Comparison of ENCODE assay signal across 38 mouse cellular contexts in the genomic region with DNA sequence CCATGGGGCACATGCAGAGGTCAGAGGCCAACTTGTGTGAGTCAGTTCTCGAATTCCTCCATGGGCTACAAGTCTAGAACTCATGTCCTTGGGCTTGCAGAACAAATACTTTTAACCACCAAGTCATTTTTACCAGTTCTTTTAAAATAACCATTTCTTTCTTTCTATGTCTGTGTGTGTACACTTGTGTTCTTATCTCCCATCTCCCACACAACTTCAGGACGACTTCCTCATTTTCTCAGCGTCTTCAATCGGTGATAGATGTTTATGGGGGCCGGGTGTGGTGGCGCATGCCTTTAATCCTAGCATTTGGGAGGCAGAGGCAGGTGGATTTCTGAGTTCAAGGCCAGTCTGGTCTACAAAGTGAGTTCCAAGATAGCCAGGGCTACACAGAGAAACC. TPM values are rescaled to one million over a fixed set of nuclear protein-coding genes. Genes with fewer than 3 reads are reported as not detected.
"Had no signal": no experiment of that assay in that cellular context is flagged by ENCODE, and none has a peak within 500 bp of the region (broad histone marks: within the 10 kb centered on the region; RNA-seq: fewer than 3 reads in every experiment).

No protein-coding gene starts in this region.

- H3K36me3 ChIP-seq: heart, embryonic 10.5 days; heart, embryonic 12.5 days; hindbrain, embryonic 13.5 days; hindbrain, embryonic 15.5 days; kidney, embryonic 15.5 days; limb, embryonic 13.5 days; limb, embryonic 15.5 days; liver, embryonic 12.5 days had no signal

- H3K27ac ChIP-seq: gastrocnemius, adult 2 months; heart, embryonic 10.5 days; hindbrain, embryonic 13.5 days; hindbrain, embryonic 15.5 days; hindbrain, postnatal 0 days; kidney, embryonic 15.5 days; kidney, postnatal 0 days; limb, embryonic 13.5 days; limb, embryonic 15.5 days; liver, embryonic 12.5 days had no signal

- H3K9ac ChIP-seq: heart, embryonic 12.5 days; hindbrain, embryonic 13.5 days; hindbrain, embryonic 15.5 days; kidney, embryonic 15.5 days; limb, embryonic 13.5 days; limb, embryonic 15.5 days; liver, embryonic 12.5 days had no signal

- H3K4me1 ChIP-seq: heart, embryonic 12.5 days; hindbrain, embryonic 13.5 days; hindbrain, embryonic 15.5 days; kidney, embryonic 15.5 days; limb, embryonic 13.5 days; limb, embryonic 15.5 days; liver, embryonic 12.5 days had no signal

- ATAC-seq: hindbrain, postnatal 0 days; intestine, embryonic 16.5 days; liver, embryonic 12.5 days had no signal

- DNase-seq: gastrocnemius, adult 2 months; gastrocnemius, postnatal 10 days; gastrocnemius, postnatal 25 days; heart, adult 18-20 months; heart, postnatal 10 days; kidney, adult 11 months; kidney, adult 2 months; kidney, adult 9 months; kidney, postnatal 14 days; layer of hippocampus, adult 9-11 months; layer of hippocampus, postnatal 36 days; left cerebral cortex, postnatal 4 days had no signal

- H3K4me3 ChIP-seq: gastrocnemius, adult 2 months; heart, embryonic 10.5 days; heart, embryonic 12.5 days; hindbrain, embryonic 13.5 days; hindbrain, embryonic 15.5 days; kidney, embryonic 15.5 days; limb, embryonic 13.5 days; limb, embryonic 15.5 days; liver, embryonic 12.5 days had no signal

- H3K9me3 ChIP-seq: heart, embryonic 10.5 days; heart, embryonic 12.5 days; hindbrain, embryonic 15.5 days; limb, embryonic 15.5 days; liver, embryonic 12.5 days had no signal

- H3K27me3 ChIP-seq: hindbrain, embryonic 15.5 days; limb, embryonic 15.5 days had no signal

RNA-seq across cellular contexts. Expression of a gene that starts 31.8 kb away (rescaled TPM):
- total RNA-seq: gastrocnemius, adult 2 months; gastrocnemius, postnatal 10 days; gastrocnemius, postnatal 25 days; gastrocnemius, postnatal 4 days; heart, adult 18-20 months; heart, adult 8-10 months; heart, postnatal 10 days; heart, postnatal 25 days; hematopoietic stem cell, adult 5-6 weeks; hindbrain, postnatal 0 days; layer of hippocampus, adult 18-20 months; layer of hippocampus, adult 8-10 months; layer of hippocampus, postnatal 14 days; layer of hippocampus, postnatal 36 days; left cerebral cortex, adult 18-20 months; left cerebral cortex, adult 8-10 months; left cerebral cortex, postnatal 10 days; left cerebral cortex, postnatal 25 days; left cerebral cortex, postnatal 4 days; liver, adult 2 months had no signal
- polyA plus RNA-seq: heart, embryonic 10.5 days; heart, embryonic 12.5 days; heart, embryonic 14.5 days; heart, embryonic 16.5 days; intestine, embryonic 16.5 days; kidney, adult 2 months; kidney, postnatal 0 days; large intestine, adult 2 months; limb, embryonic 13.5 days; liver, adult 2 months; liver, embryonic 12.5 days had no signal
